Comparison of ENCODE assay signal across 9 mouse cellular contexts in the genomic region with DNA sequence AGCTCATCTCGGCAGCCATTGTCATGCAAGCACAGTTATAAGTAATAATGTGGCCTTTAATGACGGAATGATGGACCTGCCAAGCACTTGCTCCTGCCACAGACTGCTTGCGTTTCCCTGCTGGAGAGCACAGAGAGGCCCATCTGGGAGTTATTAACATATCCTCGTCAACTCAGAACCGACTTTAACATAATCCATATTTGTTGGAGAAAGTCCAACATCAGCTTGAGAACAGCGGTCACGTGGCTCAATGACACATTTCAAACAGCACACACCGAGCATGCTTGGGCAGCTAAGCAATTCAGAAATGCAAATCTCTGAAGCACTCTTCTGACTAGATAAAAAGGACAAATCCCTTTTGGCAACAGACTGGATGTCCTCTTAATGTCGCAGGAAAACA.
A peak's percentile ranks its signal among the peaks of the same experiment; 100 is the strongest.
DNase-seq lines count a peak whose midpoint lies in the region; ATAC-seq and TF ChIP-seq lines count a peak whose summit lies in the region.
"Had no signal": no experiment of that assay in that cellular context is flagged by ENCODE, and none has a peak within 500 bp of the region (broad histone marks: within the 10 kb centered on the region; RNA-seq: fewer than 3 reads in every experiment).

No protein-coding gene starts in this region.

- no peak for TF ChIP-seq POLR2A in heart, adult 2 months (IDR thresholded peaks at IDR 0.05; ENCODE audit: insufficient read depth, low read depth, low read length)

- no peak overlapping the region for H3K4me3 ChIP-seq in heart, embryonic 13.5 days
- no peak overlapping the region for H3K4me3 ChIP-seq in hindbrain, embryonic 13.5 days
- H3K4me3 ChIP-seq in liver, embryonic 11.5 days (ENCODE audit: low read depth, low read length) = no peak overlapping the region
- H3K4me3 ChIP-seq in heart, adult 2 months = no peak overlapping the region

- no peak for TF ChIP-seq EP300 in heart, adult 2 months (IDR thresholded peaks at IDR 0.05; ENCODE audit: insufficient read depth, low read depth, low read length)

- no peaks in the 10 kb centered on the region for H3K36me3 ChIP-seq in heart, embryonic 13.5 days
- no peaks in the 10 kb centered on the region for H3K36me3 ChIP-seq in hindbrain, embryonic 13.5 days
- no peaks in the 10 kb centered on the region for H3K36me3 ChIP-seq in liver, embryonic 11.5 days (ENCODE audit: control insufficient read depth, insufficient read depth, low read length)
- no peaks in the 10 kb centered on the region for H3K36me3 ChIP-seq in heart, adult 2 months (ENCODE audit: control insufficient read depth, insufficient read depth, low read length)

- H3K9ac ChIP-seq in heart, embryonic 13.5 days = no peak overlapping the region
- H3K9ac ChIP-seq in hindbrain, embryonic 13.5 days = no peak overlapping the region
- no peak overlapping the region for H3K9ac ChIP-seq in liver, embryonic 11.5 days (ENCODE audit: low read depth, low read length)
- H3K9ac ChIP-seq in heart, adult 2 months (ENCODE audit: low read depth, low read length) = no peak overlapping the region

- no peak for ATAC-seq in heart, embryonic 13.5 days (ENCODE audit: extremely low read depth, insufficient number of reproducible peaks, low FRiP score, low TSS enrichment)
- 0 out of 2 replicates have a peak, but pooled peaks have one; percentile 60 for ATAC-seq in hindbrain, embryonic 13.5 days (ENCODE audit: low FRiP score)
- ATAC-seq in liver, embryonic 11.5 days (replicated peaks; ENCODE audit: low FRiP score) = no peak

- 56% methylated on average over 9 of the region's 9 CpGs for WGBS in heart, embryonic 13.5 days
- WGBS in hindbrain, embryonic 13.5 days = 36% methylated on average over 9 of the region's 9 CpGs
- 63% methylated on average over 9 of the region's 9 CpGs for WGBS in liver, embryonic 11.5 days
- 48% methylated on average over 9 of the region's 9 CpGs for WGBS in heart, adult 2 months

- H3K27me3 ChIP-seq in heart, embryonic 13.5 days (replicated peaks) = no peaks in the 10 kb centered on the region
- no peaks in the 10 kb centered on the region for H3K27me3 ChIP-seq in hindbrain, embryonic 13.5 days
- H3K27me3 ChIP-seq in liver, embryonic 11.5 days (replicated peaks; ENCODE audit: control insufficient read depth, insufficient read depth, low read length) = no peaks in the 10 kb centered on the region
- no peaks in the 10 kb centered on the region for H3K27me3 ChIP-seq in heart, adult 2 months (ENCODE audit: control insufficient read depth, insufficient read depth, low read length)

- H3K4me2 ChIP-seq in heart, embryonic 13.5 days = peak overlapping the region; percentile 15; the same call in 1 of the 2 replicates
- peak overlapping the region; percentile 15; the same call in 1 of the 2 replicates for H3K4me2 ChIP-seq in hindbrain, embryonic 13.5 days
- no peak overlapping the region for H3K4me2 ChIP-seq in liver, embryonic 11.5 days

- TF ChIP-seq CTCF in heart, adult 2 months (IDR thresholded peaks at IDR 0.05) = no peak

- H3K4me1 ChIP-seq in heart, embryonic 13.5 days = peaks cover 9% of the 10 kb centered on the region; the same call in 1 of the 2 replicates
- peaks cover 24% of the 10 kb centered on the region for H3K4me1 ChIP-seq in hindbrain, embryonic 13.5 days (replicated peaks)
- no peaks in the 10 kb centered on the region for H3K4me1 ChIP-seq in liver, embryonic 11.5 days (replicated peaks; ENCODE audit: control insufficient read depth, insufficient read depth, low read length)
- H3K4me1 ChIP-seq in heart, adult 2 months (ENCODE audit: control insufficient read depth, insufficient read depth, low read length) = no peaks in the 10 kb centered on the region

- DNase-seq in heart, postnatal 25 days (ENCODE audit: low spot score) = no peak
- peak; percentile 77 for DNase-seq in NIH3T3 (ENCODE audit: low read depth)
- peak; percentile 1 for DNase-seq in lung, postnatal 14 days
- DNase-seq in liver, embryonic 11.5 days (ENCODE audit: low spot score) = no peak
- DNase-seq in ovary, adult 18-20 months (ENCODE audit: low spot score) = no peak
- DNase-seq in heart, adult 2 months = no peak
- DNase-seq: gastrocnemius, postnatal 25 days had no signal

- no peaks in the 10 kb centered on the region for H3K9me3 ChIP-seq in heart, embryonic 13.5 days
- no peaks in the 10 kb centered on the region for H3K9me3 ChIP-seq in hindbrain, embryonic 13.5 days
- H3K9me3 ChIP-seq in liver, embryonic 11.5 days (ENCODE audit: control insufficient read depth, low read length) = no peaks in the 10 kb centered on the region

- no peaks in the 10 kb centered on the region for H3K79me2 ChIP-seq in heart, adult 2 months (replicated peaks; ENCODE audit: control insufficient read depth, insufficient read depth, low read length)

- intact Hi-C loops in heart, postnatal 25 days (cut with DNase I) = loop anchor here (5.0 kb wide), 1 partner anchor 176 kb away; no protein-coding TSS in a partner anchor
- intact Hi-C loops in heart, adult 2 months (cut with DNase I) = loop anchor here (10.0 kb wide), 1 partner anchor 179 kb away; no protein-coding TSS in a partner anchor

- H3K27ac ChIP-seq in heart, embryonic 13.5 days (replicated peaks) = no peak overlapping the region
- peak overlapping the region; percentile 73 for H3K27ac ChIP-seq in hindbrain, embryonic 13.5 days
- no peak overlapping the region for H3K27ac ChIP-seq in liver, embryonic 11.5 days (ENCODE audit: low read depth, low read length)
- no peak overlapping the region for H3K27ac ChIP-seq in heart, adult 2 months

Comparison
In these comparisons a context has a peak if more than half of its experiments do, and no peak if none do; other contexts are left out.
1. DNase-seq: peak in NIH3T3 (single experiment) and lung, postnatal 14 days (single experiment); none in heart, postnatal 25 days (single experiment), liver, embryonic 11.5 days (single experiment), ovary, adult 18-20 months (single experiment) and heart, adult 2 months (0 of 2).